Mouse (Mus musculus) bone marrow macrophage, adult 2 months (primary cell): ENCODE measurements around the gene Dis3l2.

Experiments
- CTCF ChIP-seq: IDR thresholded peaks from 2 replicates; pipeline ENCODE4 v1.5.1; 2012; ENCODE audit warnings: low read depth, mild to moderate bottlenecking, low read length, moderate library complexity
- POLR2A ChIP-seq: IDR thresholded peaks from 2 replicates; pipeline ENCODE4 v1.6.1; 2012; ENCODE audit warnings: mild to moderate bottlenecking, low read depth, low read length, borderline replicate concordance

- no peak for TF ChIP-seq POLR2A
- TF ChIP-seq CTCF = no peak
Measured at GRCm38 (mm10) chr1:86699346-86700136, 4.1 kb upstream of the Dis3l2 start.
